Mouse (Mus musculus): ENCODE data around the gene Ndufb2.

Ndufb2 gene

GRCm38 (mm10) chr6:39592401-39593214 is at the start of gene Ndufb2:
Gene Ndufb2 (plus strand): TSS chr6:39592574.
- in situ Hi-C loops (cut with MboI; ENCODE audit: low pct_unique_long_range_greater_than_20kb in 1 of 2, low sequenced_read_pairs in 2 of 2, unreplicated experiment in 1 of 2) = loop anchor here in 1 of 2 experiments (25.0 kb wide), 1 partner anchor 195 kb away; no protein-coding TSS in a partner anchor

- in situ Hi-C loops (cut with MboI; ENCODE audit: low pct_unique_long_range_greater_than_20kb in 1 of 2, low sequenced_read_pairs in 2 of 2, unreplicated experiment in 1 of 2) = no loop called here
Measured at GRCm38 (mm10) chr6:39542631-39543597, 49.5 kb upstream of the Ndufb2 start.

GRCm38 (mm10) chr6:39543769-39544420 is 48.5 kb upstream of the Ndufb2 start:
- in situ Hi-C loops (cut with MboI; ENCODE audit: low pct_unique_long_range_greater_than_20kb in 1 of 2, low sequenced_read_pairs in 2 of 2, unreplicated experiment in 1 of 2) = no loop called here

- in situ Hi-C loops (cut with MboI; ENCODE audit: low pct_unique_long_range_greater_than_20kb in 1 of 2, low sequenced_read_pairs in 2 of 2, unreplicated experiment in 1 of 2) = no loop called here
Measured at GRCm38 (mm10) chr6:39545474-39545873, 46.9 kb upstream of the Ndufb2 start.

GRCm38 (mm10) chr6:39548030-39548429 is 44.3 kb upstream of the Ndufb2 start:
- in situ Hi-C loops (cut with MboI; ENCODE audit: low pct_unique_long_range_greater_than_20kb in 1 of 2, low sequenced_read_pairs in 2 of 2, unreplicated experiment in 1 of 2) = no loop called here

DNA sequence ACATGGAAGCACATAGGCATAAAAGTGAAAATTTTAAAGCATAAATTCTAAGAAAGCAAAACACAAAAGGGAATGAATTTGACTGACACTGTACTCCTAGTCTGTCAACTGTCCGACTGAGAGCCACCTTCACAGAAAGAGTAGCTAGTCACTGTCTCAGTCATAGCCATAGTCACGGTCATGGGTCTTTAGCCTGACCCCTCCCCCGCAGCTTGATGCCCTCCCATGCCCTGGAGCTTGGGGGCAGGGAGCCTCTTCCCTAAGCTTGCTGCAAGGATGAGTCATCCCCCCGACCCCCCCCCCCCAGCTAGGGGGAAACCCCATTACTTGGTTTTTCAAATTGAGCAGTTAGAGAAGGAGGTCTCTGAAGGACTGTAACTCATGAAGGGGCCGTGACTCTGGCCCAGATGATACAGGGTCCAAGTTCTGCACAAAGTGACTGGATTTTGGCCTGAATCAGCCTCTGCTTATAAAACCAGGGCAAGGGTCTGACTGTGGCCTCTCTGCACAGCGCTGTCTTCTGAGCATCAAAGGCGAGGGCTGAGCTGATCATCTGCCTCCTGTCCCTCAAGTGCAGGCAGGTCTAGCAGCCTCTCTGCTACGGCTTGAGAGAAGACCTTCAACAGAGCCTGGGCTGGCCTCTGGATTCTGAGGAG is 40.3 kb upstream of the Ndufb2 start:
- in situ Hi-C loops (cut with MboI; ENCODE audit: low pct_unique_long_range_greater_than_20kb in 1 of 2, low sequenced_read_pairs in 2 of 2, unreplicated experiment in 1 of 2) = no loop called here

- in situ Hi-C loops (cut with MboI; ENCODE audit: low pct_unique_long_range_greater_than_20kb in 1 of 2, low sequenced_read_pairs in 2 of 2, unreplicated experiment in 1 of 2) = no loop called here
Measured at GRCm38 (mm10) chr6:39554888-39555647, 37.3 kb upstream of the Ndufb2 start.

- in situ Hi-C loops (cut with MboI; ENCODE audit: low pct_unique_long_range_greater_than_20kb in 1 of 2, low sequenced_read_pairs in 2 of 2, unreplicated experiment in 1 of 2) = no loop called here
Measured at GRCm38 (mm10) chr6:39555648-39555945, 36.8 kb upstream of the Ndufb2 start.

GRCm38 (mm10) chr6:39556900-39557659 is 35.3 kb upstream of the Ndufb2 start:
- in situ Hi-C loops (cut with MboI; ENCODE audit: low pct_unique_long_range_greater_than_20kb in 1 of 2, low sequenced_read_pairs in 2 of 2, unreplicated experiment in 1 of 2) = no loop called here

GRCm38 (mm10) chr6:39557723-39558261 is 34.6 kb upstream of the Ndufb2 start, which contains the start of gene Dennd2a:
Gene Dennd2a (minus strand): TSS chr6:39557867.
- in situ Hi-C loops (cut with MboI; ENCODE audit: low pct_unique_long_range_greater_than_20kb in 1 of 2, low sequenced_read_pairs in 2 of 2, unreplicated experiment in 1 of 2) = no loop called here

DNA sequence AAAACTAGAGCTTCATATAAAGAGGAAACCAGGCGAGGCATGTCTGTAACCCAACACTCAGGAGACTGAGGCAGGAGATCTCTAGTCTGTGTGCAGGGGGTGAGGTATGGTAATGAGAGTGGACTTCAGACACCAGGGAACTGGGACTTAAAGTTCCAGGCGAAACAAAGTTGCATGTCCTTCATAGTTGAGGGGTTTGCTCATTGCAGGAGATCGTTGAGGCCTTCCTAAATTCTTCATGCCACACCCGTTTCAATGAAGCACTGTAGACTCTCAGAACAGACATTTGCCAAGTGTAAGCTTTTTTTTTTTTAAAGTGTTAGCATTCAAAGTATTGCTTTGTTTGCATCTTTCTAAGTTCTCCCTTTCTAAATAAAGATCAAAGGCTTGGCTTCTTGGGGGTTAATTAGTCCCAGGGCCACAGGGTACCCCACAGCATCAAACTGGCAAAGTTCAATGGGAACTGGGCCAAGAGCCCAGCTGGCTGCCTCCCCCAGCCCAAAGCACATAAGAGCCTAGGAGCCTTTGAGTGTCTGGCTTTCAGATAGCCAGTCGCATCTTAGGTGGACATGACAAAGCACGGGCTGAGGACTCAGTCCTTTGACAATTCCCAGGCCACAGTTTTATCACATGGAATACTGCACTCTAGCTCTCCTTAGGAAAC is 33.0 kb upstream of the Ndufb2 start:
- in situ Hi-C loops (cut with MboI; ENCODE audit: low pct_unique_long_range_greater_than_20kb in 1 of 2, low sequenced_read_pairs in 2 of 2, unreplicated experiment in 1 of 2) = no loop called here

DNA sequence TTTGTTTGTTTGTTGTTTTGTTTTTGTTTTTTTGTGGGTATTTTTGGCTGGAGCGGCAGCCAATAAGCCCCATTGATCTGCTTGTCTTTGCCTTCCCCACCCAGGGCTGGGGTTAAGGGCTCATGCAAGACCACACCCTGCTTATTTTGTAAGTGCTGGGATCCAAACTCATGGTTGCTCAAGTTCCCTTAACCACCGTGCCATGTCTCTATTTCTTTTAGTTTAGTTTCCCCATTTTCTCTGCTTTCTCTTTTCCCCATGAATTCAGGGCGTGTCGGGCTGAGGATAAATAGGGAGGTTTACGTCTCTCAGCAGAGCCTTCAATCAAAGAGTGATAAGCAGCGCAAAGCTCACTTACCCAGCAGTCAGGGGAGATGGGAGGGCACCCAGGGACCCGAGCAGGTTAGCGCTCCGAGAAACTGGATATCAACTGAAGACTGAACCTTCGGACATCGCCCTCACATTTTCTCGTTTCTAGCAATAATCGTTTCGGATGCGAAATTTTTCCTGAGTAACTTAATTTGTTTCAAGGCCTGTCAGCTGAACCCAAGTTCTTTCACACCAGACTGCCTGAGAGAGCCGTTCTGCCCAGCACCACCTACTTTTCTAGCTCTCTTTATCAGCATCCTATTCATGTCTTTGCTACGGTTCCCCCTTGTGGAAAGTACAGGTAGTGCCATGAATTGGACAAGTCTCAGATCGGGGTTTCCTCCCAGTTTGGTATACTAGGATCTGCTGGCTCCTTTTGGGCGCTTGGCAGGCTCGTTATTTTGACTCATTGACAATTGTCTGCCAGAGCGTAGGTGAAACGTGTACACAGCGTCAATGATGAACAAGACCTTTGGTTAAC is 30.0 kb upstream of the Ndufb2 start:
- in situ Hi-C loops (cut with MboI; ENCODE audit: low pct_unique_long_range_greater_than_20kb in 1 of 2, low sequenced_read_pairs in 2 of 2, unreplicated experiment in 1 of 2) = loop anchor here (5.0 to 10.0 kb wide), 2 partner anchors 95 to 98 kb away; no protein-coding TSS in a partner anchor

DNA sequence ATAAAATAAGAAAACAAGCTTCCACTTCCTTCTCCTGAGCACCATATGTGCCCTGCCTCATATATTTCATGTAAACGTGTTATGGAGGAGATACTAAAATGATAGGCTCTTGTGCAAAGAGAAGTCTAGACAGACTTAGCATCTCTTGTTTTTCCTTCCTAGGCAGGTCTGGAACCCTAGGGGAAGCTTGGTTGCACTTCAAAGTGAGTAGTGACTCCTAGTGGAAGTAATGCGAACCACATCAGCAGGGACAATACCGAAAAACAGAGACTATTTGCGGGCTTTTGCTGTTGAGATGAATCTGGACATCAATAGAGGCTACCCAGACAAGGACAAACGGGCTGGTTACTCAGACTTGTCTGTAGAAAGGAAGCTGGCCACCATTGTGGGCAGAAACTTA is 24.8 kb upstream of the Ndufb2 start:
- in situ Hi-C loops (cut with MboI; ENCODE audit: low pct_unique_long_range_greater_than_20kb in 1 of 2, low sequenced_read_pairs in 2 of 2, unreplicated experiment in 1 of 2) = loop anchor here in 1 of 2 experiments (10.0 kb wide), 1 partner anchor 103 kb away; no protein-coding TSS in a partner anchor

GRCm38 (mm10) chr6:39570426-39570825 is 21.9 kb upstream of the Ndufb2 start:
- in situ Hi-C loops (cut with MboI; ENCODE audit: low pct_unique_long_range_greater_than_20kb in 1 of 2, low sequenced_read_pairs in 2 of 2, unreplicated experiment in 1 of 2) = no loop called here

- in situ Hi-C loops (cut with MboI; ENCODE audit: low pct_unique_long_range_greater_than_20kb in 1 of 2, low sequenced_read_pairs in 2 of 2, unreplicated experiment in 1 of 2) = no loop called here
Measured at GRCm38 (mm10) chr6:39573791-39574554, 18.4 kb upstream of the Ndufb2 start, which contains the start of gene Adck2. Gene Adck2 (plus strand): TSS chr6:39573873.
